Mouse (Mus musculus): ENCODE data around the gene A230050P20Rik.
A peak's percentile ranks its signal among the peaks of the same experiment; 100 is the strongest.

A230050P20Rik gene

DNA sequence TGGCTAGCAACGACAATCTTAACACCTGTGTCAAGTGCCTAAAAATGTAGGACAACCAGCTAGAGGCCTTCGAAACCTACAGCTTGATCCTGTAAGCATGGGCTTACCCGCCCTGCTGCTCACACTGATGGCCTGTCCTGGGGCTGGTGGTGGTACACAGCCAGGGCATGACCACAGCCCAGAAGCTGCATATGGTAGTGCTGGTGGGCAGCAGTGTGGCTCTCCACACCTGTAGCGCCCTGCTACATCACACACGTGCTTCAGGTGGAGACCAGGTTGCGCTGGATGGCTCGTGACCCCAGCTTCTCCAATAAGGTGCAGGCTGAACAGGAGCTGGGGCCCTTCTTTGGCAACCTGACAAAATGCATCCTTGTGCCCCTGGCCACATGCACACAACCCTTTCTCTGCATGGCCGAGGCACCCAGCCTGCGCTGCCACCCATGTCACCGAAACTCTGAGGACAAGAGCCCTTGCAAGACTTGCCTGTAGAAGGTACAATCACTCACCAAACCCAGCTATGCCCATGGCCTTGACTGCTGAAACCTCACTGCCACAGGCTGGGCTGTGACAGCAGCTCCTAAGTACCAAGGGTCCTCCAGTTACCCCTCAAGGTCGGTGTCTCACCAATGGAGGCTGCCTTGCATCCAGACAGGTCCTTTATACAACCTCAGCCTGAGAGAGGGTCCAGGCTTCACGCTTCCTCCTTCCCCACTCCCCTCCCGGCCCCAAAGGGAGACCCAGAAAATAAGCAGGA lies 25.3 kb downstream of the A230050P20Rik start:
- no peak for ATAC-seq (ENCODE audit: insufficient number of reproducible peaks, low FRiP score, low TSS enrichment)

DNA sequence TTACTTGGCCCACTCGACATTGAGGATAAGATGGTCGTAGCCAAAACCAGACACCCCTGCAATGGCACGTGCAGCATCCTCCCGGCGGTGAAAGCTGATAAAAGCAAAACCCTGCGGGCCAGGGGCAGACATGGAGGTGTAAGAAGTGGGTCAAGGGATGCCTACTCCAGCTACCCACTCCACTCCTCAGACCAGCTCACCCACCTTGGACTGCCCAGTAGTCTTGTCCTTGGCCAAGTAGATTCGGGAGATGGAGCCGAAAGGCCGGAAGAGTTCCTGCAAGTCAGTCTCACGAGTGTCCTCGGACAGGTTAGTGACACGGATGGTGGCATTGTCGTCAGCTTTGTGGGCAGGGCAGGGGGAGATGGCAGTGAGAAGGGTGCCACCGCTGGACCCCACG lies 26.2 kb downstream of the A230050P20Rik start:
- no peak for ATAC-seq (ENCODE audit: insufficient number of reproducible peaks, low FRiP score, low TSS enrichment)

DNA sequence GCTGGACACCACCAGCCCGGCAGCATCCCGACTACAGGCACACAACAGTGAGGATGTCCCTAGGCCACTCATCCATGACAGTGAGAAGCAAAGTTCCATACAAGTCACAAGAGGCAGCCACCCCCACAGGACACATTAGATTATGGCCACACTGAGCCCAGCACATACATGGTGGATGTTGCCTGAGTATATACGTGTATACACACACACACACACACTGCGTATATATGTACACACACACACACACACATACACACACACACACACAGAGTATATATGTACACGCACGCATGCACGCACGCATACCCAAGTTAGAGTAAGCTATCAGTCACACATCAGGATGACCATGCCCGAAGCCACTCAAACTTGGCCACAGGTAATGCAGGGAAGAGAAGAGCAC lies 26.9 kb downstream of the A230050P20Rik start:
- ATAC-seq (ENCODE audit: insufficient number of reproducible peaks, low FRiP score, low TSS enrichment) = no peak

DNA sequence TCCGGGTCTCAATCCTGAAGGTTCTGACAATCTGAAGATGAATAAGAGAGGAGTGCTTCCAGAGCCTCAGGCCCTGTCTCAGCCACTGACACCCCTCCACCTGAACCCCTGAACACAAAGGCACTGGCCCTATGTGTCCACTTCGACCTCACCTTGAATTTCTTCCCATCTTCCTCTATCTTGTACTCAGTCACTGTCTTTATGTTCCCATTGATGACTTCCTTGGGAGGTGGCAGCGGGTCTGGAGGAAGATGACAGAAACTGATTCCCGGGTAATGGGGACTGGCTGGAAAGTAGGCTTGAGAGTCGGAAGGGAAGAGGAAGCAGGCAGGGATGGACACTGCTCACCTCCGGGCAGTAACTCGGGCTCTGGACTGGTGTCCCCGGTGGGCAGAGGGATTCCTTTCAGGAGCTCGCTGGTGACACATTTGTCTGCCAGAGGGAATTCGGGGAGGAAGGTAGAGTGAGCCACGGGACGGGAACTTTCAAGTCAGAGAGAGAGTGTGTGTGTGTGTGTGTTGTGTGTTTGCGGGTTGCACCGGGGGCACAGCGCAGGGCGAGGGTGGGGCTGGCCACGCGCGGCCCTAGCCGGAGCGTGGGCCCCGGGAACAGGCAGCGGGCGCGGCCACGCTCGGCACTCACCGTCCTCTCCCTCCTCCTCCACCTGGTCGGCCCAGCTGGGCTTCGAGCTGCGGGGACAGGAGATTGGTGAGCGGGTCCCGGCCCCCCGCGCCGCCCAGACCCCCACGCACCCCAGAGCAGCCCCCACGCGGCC lies 29.5 kb downstream of the A230050P20Rik start:
- ATAC-seq (ENCODE audit: insufficient number of reproducible peaks, low FRiP score, low TSS enrichment) = peak; percentile 46; the same call in 1 of the 2 replicates

DNA sequence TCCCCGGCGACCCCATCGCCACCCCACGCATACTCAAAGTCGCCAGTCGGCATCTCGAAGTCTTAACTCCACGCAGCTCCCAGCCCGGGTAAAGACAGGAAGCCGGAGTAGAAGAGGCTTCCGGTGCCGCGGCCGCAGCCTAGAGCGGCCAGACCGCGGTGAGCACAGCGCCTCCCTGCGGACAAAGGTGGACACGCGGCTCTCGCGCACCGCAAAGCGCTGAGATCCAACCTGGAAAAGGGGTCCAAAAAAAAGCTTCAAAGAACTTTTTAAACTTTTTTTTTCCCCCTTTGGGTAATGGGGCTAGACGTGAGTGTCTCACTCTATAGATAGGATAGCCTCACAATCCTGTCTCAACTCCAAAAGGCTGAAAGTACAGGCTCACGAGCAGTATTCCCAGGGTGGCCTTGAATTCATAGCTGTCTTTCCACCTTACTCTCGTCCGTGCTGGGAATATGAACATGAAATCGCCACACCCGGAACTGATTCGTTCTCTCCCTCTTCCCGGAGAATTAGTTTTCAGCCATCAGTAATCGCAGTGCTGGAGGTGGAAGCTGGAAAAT lies 30.1 kb downstream of the A230050P20Rik start, which contains the start of gene Eif3g:
Gene Eif3g (minus strand): TSS at position 113 of the 563 bp plus-strand sequence.
- ATAC-seq (ENCODE audit: insufficient number of reproducible peaks, low FRiP score, low TSS enrichment) = peak; percentile 67; the same call in 1 of the 2 replicates

DNA sequence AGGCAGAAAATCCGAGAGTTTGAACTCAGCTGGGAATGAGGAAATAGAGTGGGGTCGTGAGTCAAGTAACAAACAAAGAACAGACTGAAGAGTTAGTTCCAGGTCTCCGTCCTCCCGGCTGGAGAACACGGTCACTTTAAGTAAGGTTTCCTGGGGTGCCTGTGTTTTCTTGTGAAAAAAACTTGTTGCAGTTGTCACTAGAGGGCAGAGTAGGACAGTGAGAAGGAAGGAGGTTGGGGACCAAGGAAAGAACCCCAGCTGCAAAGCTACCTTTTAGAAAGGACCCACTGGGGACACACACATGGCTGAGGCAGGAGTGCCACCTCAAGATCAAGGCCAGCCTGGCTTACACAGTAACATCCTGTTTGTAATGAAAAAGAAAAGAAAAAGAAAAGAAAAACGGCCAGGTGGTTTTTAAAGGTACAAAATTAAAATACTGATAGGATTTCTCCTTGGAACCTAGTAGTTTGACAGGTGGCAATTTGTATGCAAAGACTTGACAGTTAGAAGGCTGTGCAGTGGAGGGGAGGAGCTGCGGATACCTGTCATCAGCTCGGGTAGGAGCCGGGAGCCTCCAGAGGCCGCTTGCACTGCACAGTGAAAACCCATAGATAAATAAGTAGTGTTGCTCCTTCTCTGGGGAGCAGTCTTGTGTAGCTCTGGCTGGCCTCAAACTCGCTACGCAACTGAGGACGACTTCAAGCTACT lies 33.2 kb downstream of the A230050P20Rik start:
- no peak for ATAC-seq (ENCODE audit: insufficient number of reproducible peaks, low FRiP score, low TSS enrichment)

DNA sequence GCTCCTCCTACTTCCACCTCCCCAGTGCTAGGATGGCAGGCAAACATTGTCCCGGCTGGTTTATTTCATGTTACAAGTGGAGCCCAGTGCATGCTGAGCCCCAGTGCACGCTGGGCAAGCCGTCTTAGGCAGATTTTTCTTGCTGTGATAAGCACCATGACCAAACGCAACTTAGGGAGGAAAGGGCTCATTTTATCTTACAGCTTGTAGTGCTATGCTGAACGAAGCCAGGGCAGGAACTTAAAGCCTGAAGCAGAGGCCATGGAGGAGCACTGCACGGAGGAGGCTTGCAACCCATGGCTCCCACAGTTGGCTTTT lies 33.7 kb downstream of the A230050P20Rik start:
- no peak for ATAC-seq (ENCODE audit: insufficient number of reproducible peaks, low FRiP score, low TSS enrichment)

DNA sequence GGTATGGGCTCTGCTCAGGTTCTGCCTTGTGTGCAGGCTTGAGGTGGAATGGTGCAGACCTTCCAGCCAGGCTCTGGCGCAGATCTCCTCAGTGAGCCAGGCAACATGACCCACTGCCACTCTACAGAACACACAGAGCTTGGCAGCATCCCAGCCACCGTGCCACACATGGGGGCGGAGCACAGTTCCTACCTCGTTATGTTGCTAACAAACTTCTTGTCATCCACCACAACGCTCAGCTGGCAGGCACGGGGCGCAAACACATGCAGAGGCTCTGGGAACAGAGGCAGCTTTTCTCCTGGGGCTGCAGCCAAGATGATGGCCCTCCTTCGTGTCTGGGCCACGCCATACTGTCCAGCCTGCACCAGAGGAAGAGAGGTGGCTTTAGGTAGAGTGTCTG lies 41.5 kb downstream of the A230050P20Rik start:
- no peak for ATAC-seq (ENCODE audit: insufficient number of reproducible peaks, low FRiP score, low TSS enrichment)

DNA sequence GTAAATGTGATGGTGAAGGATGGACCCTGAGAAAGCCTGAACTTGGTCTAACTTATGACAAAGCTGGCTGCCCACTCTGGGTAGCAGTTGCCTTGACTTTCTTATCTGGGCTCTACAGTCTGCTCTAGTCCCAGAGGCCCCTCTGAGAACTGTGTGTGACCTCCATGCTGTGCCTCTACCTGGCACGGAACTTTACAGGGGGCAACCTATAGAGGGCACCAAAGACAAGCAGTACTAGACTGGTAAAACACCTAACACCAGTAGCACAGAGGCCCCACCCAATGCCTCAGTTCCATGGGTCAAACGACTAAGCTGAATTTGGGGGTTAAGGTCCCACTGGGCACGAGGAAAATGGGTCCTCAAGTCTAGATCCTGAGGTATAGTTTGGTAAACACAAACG lies 47.7 kb downstream of the A230050P20Rik start:
- no peak for ATAC-seq (ENCODE audit: insufficient number of reproducible peaks, low FRiP score, low TSS enrichment)

DNA sequence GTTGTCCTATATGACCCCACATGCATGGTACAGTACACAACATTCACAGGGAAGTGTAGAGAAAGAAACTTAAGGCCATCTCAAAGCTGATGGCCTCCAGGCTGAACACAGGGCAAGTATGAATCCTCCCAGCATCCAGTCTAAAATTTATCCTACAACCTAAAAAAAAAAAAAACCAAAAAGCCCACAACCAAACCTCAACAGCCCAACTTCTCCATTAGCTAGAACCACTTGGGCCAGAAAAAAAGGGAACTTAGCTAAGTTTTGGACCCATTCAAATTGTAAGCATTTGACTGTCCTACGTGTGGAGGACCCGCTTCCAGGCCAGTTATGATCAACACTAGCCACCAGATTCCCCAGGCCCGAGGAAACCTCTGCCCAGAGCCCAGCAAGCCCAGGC lies 54.8 kb downstream of the A230050P20Rik start:
- ATAC-seq (ENCODE audit: insufficient number of reproducible peaks, low FRiP score, low TSS enrichment) = no peak
